15 mouse cellular contexts compared by ENCODE assay signal in the genomic region with DNA sequence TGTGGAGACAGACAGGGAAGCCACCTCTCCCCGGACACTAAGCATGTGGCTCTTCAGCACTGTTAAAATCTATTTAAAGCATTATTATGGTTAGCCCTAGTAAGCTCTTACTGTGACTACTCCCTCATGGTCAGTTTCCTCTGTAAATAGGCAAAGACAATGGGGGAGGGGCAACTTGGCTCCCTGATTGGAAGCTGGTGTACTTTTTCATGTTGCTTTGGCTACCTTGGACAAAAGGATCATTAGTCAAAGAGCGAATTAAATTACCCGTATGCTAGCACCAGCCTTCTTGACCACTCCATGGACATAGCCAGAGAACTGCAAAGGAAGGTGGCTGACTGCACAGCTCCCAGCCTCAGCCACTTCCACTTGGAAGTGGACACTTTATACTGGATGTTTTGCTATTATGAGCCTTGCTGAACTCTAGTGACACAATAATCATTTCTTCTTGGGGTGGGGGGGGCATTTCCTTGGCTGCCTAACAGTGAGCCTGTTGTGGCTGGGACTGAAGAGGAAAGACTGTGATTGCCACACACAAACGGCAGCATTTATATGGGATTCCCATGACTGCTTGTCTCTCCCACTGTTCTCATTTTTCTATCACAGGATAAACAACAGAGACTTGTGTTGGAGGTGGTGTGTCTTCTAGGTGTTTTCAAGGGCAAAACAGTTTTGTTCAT.
DNase-seq lines count a peak whose midpoint lies in the region; ATAC-seq lines count a peak whose summit lies in the region.
"Had no signal": no experiment of that assay in that cellular context is flagged by ENCODE, and none has a peak within 500 bp of the region (broad histone marks: within the 10 kb centered on the region; RNA-seq: fewer than 3 reads in every experiment).

No protein-coding gene starts in this region.

- no peak for DNase-seq in kidney, postnatal 10 days
- DNase-seq in midbrain, embryonic 10.5 days (ENCODE audit: low spot score): no peak
- no peak for DNase-seq in midbrain, embryonic 11.5 days (ENCODE audit: low spot score, missing footprints)
- peak; percentile 21 for DNase-seq in embryonic facial prominence, embryonic 10.5 days (ENCODE audit: low spot score)
- no peak for DNase-seq in right cerebral cortex, postnatal 25 days
- DNase-seq: adrenal gland, postnatal 10 days; cerebellum, adult 9-10 months; liver, embryonic 13.5 days; thymus, postnatal 4 days had no signal

- H3K4me2 ChIP-seq in kidney, embryonic 15.5 days: no peak overlapping the region
- no peak overlapping the region for H3K4me2 ChIP-seq in midbrain, embryonic 11.5 days
- H3K4me2 ChIP-seq in neural tube, embryonic 15.5 days: no peak overlapping the region
- H3K4me2 ChIP-seq: heart, embryonic 11.5 days; intestine, embryonic 15.5 days; liver, embryonic 13.5 days had no signal

- no peaks in the 10 kb centered on the region for H3K27me3 ChIP-seq in kidney, embryonic 15.5 days
- no peaks in the 10 kb centered on the region for H3K27me3 ChIP-seq in midbrain, embryonic 10.5 days (ENCODE audit: low read depth, poor library complexity, severe bottlenecking)
- no peaks in the 10 kb centered on the region for H3K27me3 ChIP-seq in midbrain, embryonic 11.5 days (ENCODE audit: control insufficient read depth, insufficient read depth, low read length)
- H3K27me3 ChIP-seq in embryonic facial prominence, embryonic 10.5 days (replicated peaks; ENCODE audit: low read depth, poor library complexity, severe bottlenecking): no peaks in the 10 kb centered on the region
- no peaks in the 10 kb centered on the region for H3K27me3 ChIP-seq in neural tube, embryonic 15.5 days (replicated peaks)
- H3K27me3 ChIP-seq: intestine, embryonic 15.5 days; liver, embryonic 13.5 days had no signal

- 0 out of 2 replicates have a peak overlapping the region, but pooled peaks have one; percentile 33 for H3K27ac ChIP-seq in kidney, embryonic 15.5 days
- H3K27ac ChIP-seq in midbrain, embryonic 10.5 days (replicated peaks): 0 out of 2 replicates have a peak overlapping the region, but pooled peaks have one; percentile 33
- no peak overlapping the region for H3K27ac ChIP-seq in midbrain, embryonic 11.5 days (ENCODE audit: low read depth, low read length)
- peak overlapping the region; percentile 35; the same call in 1 of the 2 replicates for H3K27ac ChIP-seq in embryonic facial prominence, embryonic 10.5 days (replicated peaks)
- no peak overlapping the region for H3K27ac ChIP-seq in neural tube, embryonic 15.5 days (replicated peaks)
- H3K27ac ChIP-seq: intestine, embryonic 15.5 days; liver, embryonic 13.5 days had no signal

- 0 out of 2 replicates have a peak, but pooled peaks have one; percentile 22 for ATAC-seq in kidney, embryonic 15.5 days (replicated peaks; ENCODE audit: low FRiP score)
- ATAC-seq in midbrain, embryonic 11.5 days (ENCODE audit: low FRiP score): no peak
- ATAC-seq in neural tube, embryonic 15.5 days (ENCODE audit: low FRiP score): no peak
- ATAC-seq: intestine, embryonic 15.5 days had no signal

- 18% methylated on average over 4 of the region's 4 CpGs for WGBS in kidney, embryonic 15.5 days
- 37% methylated on average over 4 of the region's 4 CpGs for WGBS in midbrain, embryonic 10.5 days
- 36% methylated on average over 4 of the region's 4 CpGs for WGBS in midbrain, embryonic 11.5 days
- 39% methylated on average over 4 of the region's 4 CpGs for WGBS in embryonic facial prominence, embryonic 10.5 days
- WGBS in neural tube, embryonic 15.5 days: 20% methylated on average over 4 of the region's 4 CpGs

- no peaks in the 10 kb centered on the region for H3K9me3 ChIP-seq in kidney, embryonic 15.5 days (replicated peaks)
- H3K9me3 ChIP-seq in midbrain, embryonic 10.5 days (replicated peaks): no peaks in the 10 kb centered on the region
- no peaks in the 10 kb centered on the region for H3K9me3 ChIP-seq in midbrain, embryonic 11.5 days (ENCODE audit: control insufficient read depth, low read length)
- H3K9me3 ChIP-seq in embryonic facial prominence, embryonic 10.5 days: no peaks in the 10 kb centered on the region
- H3K9me3 ChIP-seq in neural tube, embryonic 15.5 days (replicated peaks): no peaks in the 10 kb centered on the region
- H3K9me3 ChIP-seq: G1E; intestine, embryonic 15.5 days; liver, embryonic 13.5 days had no signal

- H3K4me1 ChIP-seq in kidney, embryonic 15.5 days: peaks cover 31% of the 10 kb centered on the region
- peaks cover 22% of the 10 kb centered on the region for H3K4me1 ChIP-seq in midbrain, embryonic 10.5 days
- peaks cover 6% of the 10 kb centered on the region for H3K4me1 ChIP-seq in midbrain, embryonic 11.5 days (ENCODE audit: control insufficient read depth, insufficient read depth, low read length)
- peaks cover 49% of the 10 kb centered on the region for H3K4me1 ChIP-seq in embryonic facial prominence, embryonic 10.5 days
- peaks cover 9% of the 10 kb centered on the region for H3K4me1 ChIP-seq in neural tube, embryonic 15.5 days
- H3K4me1 ChIP-seq: intestine, embryonic 15.5 days; liver, embryonic 13.5 days had no signal

- H3K36me3 ChIP-seq in kidney, embryonic 15.5 days: peaks cover 4% of the 10 kb centered on the region; the same call in 1 of the 2 replicates
- no peaks in the 10 kb centered on the region for H3K36me3 ChIP-seq in midbrain, embryonic 10.5 days
- no peaks in the 10 kb centered on the region for H3K36me3 ChIP-seq in midbrain, embryonic 11.5 days (ENCODE audit: control insufficient read depth, insufficient read depth, low read length)
- no peaks in the 10 kb centered on the region for H3K36me3 ChIP-seq in embryonic facial prominence, embryonic 10.5 days (replicated peaks)
- no peaks in the 10 kb centered on the region for H3K36me3 ChIP-seq in neural tube, embryonic 15.5 days
- H3K36me3 ChIP-seq: G1E; intestine, embryonic 15.5 days; liver, embryonic 13.5 days had no signal

- H3K4me3 ChIP-seq in kidney, embryonic 15.5 days (replicated peaks): no peak overlapping the region
- no peak overlapping the region for H3K4me3 ChIP-seq in midbrain, embryonic 10.5 days
- no peak overlapping the region for H3K4me3 ChIP-seq in midbrain, embryonic 11.5 days (ENCODE audit: low read depth, low read length)
- H3K4me3 ChIP-seq in embryonic facial prominence, embryonic 10.5 days: no peak overlapping the region
- no peak overlapping the region for H3K4me3 ChIP-seq in neural tube, embryonic 15.5 days (replicated peaks)
- H3K4me3 ChIP-seq: intestine, embryonic 15.5 days; liver, embryonic 13.5 days; myocyte had no signal

- no peak overlapping the region for H3K9ac ChIP-seq in kidney, embryonic 15.5 days
- H3K9ac ChIP-seq in midbrain, embryonic 11.5 days (ENCODE audit: low read length): no peak overlapping the region
- no peak overlapping the region for H3K9ac ChIP-seq in neural tube, embryonic 15.5 days (replicated peaks)
- H3K9ac ChIP-seq: intestine, embryonic 15.5 days; liver, embryonic 13.5 days had no signal

Comparison
In these comparisons a context has a peak if more than half of its experiments do, and no peak if none do; other contexts are left out.
1. H3K27ac ChIP-seq: peak in kidney, embryonic 15.5 days (single experiment), midbrain, embryonic 10.5 days (single experiment) and embryonic facial prominence, embryonic 10.5 days (single experiment); none in midbrain, embryonic 11.5 days (single experiment) and neural tube, embryonic 15.5 days (single experiment).